Mouse (Mus musculus) neural tube, embryonic 14.5 days (tissue): Measurements from ENCODE around the gene Lbp. TPM values are rescaled to one million over a fixed set of nuclear protein-coding genes. Genes with fewer than 3 reads are reported as not detected.

ENCODE experiments used
- ATAC-seq: fragments of 200-750 bp; cut with Nextera tagmentation; 2 replicates; pipeline ENCODE4 v1.8.0; 2017; ENCODE audit warnings: low read depth, mild to moderate bottlenecking, moderate TSS enrichment, moderate library complexity
- H3K27ac ChIP-seq: fragments of 300-500 bp; sonication (generic); 2 replicates; pipeline ENCODE4 v1.5.1; 2014; ENCODE audit warnings: low read depth, mild to moderate bottlenecking, control low read depth, low read length, moderate library complexity, mixed read lengths
- H3K27me3 ChIP-seq: fragments of 300-500 bp; sonication (generic); 2 replicates; pipeline ENCODE4 v1.6.1; 2014; ENCODE audit warnings: low read length; ENCODE audit not compliant: control insufficient read depth, insufficient read depth
- H3K36me3 ChIP-seq: fragments of 300-500 bp; sonication (generic); 2 replicates; pipeline ENCODE4 v1.6.1; 2014; ENCODE audit warnings: low read length, mixed read lengths; ENCODE audit not compliant: control insufficient read depth, insufficient read depth
- H3K4me1 ChIP-seq: fragments of 300-500 bp; sonication (generic); 2 replicates; pipeline ENCODE4 v1.6.1; 2014; ENCODE audit warnings: low read length; ENCODE audit not compliant: control insufficient read depth, insufficient read depth
- H3K4me2 ChIP-seq: fragments of 300-500 bp; sonication (generic); 2 replicates; pipeline ENCODE4 v1.6.1; 2014; ENCODE audit warnings: mild to moderate bottlenecking, low read depth, low read length, control low read depth
- H3K4me3 ChIP-seq: fragments of 300-500 bp; sonication (generic); 2 replicates; pipeline ENCODE4 v1.5.1; 2014; ENCODE audit warnings: low read depth, low read length, control low read depth, mixed read lengths
- H3K9ac ChIP-seq: fragments of 300-500 bp; sonication (generic); replicated peaks from 2 replicates; pipeline ENCODE4 v1.6.1; 2014; ENCODE audit warnings: low read depth, mild to moderate bottlenecking, control low read depth, low read length, mixed read lengths
- H3K9me3 ChIP-seq: fragments of 300-500 bp; sonication (generic); 2 replicates; pipeline ENCODE4 v1.6.1; 2016; ENCODE audit warnings: low read length; ENCODE audit not compliant: control insufficient read depth
- WGBS: fragments of 180-500 bp; shearing (Covaris S2); extraction: QIAGEN DNeasy Blood & Tissue Kit; methylation state at CpG from one replicate; pipeline ENCODE4 v1.1.7; 2014; 5-methylcytosine and 5-hydroxymethylcytosine counted together
- polyA plus RNA-seq: library from polyadenylated mRNA; unstranded; fragments of >200 nt; fragmentation: Nextera tagmentation; extraction: Ambion mirVana; gene quantifications from 2 replicates; pipeline ENCODE4 v1.2.1, GENCODE M21; 2014

Gene Lbp
- polyA plus RNA-seq, 1 experiment from 2014 or later: 0.62 TPM

DNA sequence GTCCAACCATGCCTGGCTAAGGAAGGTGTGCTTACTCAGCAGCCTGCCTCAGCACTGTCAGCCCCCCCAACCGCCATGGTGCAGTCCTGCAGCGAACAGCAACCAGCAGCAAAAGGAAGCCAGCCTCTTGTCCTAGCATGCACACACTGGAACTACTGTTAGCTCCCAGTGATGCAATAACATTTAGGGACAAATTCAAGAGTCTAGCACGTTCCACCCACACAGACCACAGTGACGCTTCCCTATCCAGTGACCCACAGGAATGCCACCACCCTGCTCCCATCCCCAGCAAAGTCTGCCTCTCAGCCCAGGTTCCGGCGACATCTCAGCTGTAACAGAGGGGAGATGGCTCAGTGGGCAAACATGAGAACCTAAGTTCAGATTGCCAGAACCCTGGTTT is 40.2 kb downstream of the Lbp start:
- Histone ChIP-seq H3K27me3 (no peaks in the 10 kb centered on the region), H3K9me3 (no peaks in the 10 kb centered on the region), H3K4me3 (no peak overlapping the region), H3K36me3 (no peaks in the 10 kb centered on the region), H3K27ac (no peak overlapping the region), H3K4me2 (no peak overlapping the region), H3K9ac (no peak overlapping the region), H3K4me1 (no peaks in the 10 kb centered on the region)
- ATAC-seq: no peak
- 72% methylated on average over 6 of the region's 6 CpGs for WGBS

DNA sequence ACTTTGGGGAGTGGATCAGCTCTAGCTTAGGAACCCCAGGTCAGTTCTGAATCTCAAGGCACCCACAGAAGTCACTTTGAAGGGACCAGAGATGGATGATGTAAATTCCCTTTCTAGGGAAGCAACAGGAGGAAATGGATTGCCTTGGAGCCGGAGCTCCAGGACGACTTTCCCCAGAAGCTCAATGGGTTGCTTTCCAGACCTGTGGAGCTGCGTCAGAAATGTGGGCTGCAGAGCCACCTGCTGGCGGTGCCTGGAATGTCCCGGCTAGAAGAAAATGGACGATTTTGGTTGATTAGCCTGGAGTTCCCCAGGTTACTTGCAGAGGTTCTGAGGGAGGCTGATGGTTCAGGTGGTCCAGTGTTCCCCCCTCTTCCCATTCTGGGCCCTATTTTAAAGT is 41.6 kb downstream of the Lbp start:
- Histone ChIP-seq H3K9me3 (no peaks in the 10 kb centered on the region), H3K4me3 (no peak overlapping the region), H3K9ac (no peak overlapping the region), H3K4me1 (no peaks in the 10 kb centered on the region), H3K4me2 (no peak overlapping the region), H3K27ac (no peak overlapping the region), H3K27me3 (no peaks in the 10 kb centered on the region), H3K36me3 (0 out of 2 replicates have a peak, but pooled peaks cover 2% of the 10 kb centered on the region)
- 3% methylated on average over 6 of the region's 6 CpGs for WGBS
- no peak; the same call in 1 of the 2 replicates for ATAC-seq

DNA sequence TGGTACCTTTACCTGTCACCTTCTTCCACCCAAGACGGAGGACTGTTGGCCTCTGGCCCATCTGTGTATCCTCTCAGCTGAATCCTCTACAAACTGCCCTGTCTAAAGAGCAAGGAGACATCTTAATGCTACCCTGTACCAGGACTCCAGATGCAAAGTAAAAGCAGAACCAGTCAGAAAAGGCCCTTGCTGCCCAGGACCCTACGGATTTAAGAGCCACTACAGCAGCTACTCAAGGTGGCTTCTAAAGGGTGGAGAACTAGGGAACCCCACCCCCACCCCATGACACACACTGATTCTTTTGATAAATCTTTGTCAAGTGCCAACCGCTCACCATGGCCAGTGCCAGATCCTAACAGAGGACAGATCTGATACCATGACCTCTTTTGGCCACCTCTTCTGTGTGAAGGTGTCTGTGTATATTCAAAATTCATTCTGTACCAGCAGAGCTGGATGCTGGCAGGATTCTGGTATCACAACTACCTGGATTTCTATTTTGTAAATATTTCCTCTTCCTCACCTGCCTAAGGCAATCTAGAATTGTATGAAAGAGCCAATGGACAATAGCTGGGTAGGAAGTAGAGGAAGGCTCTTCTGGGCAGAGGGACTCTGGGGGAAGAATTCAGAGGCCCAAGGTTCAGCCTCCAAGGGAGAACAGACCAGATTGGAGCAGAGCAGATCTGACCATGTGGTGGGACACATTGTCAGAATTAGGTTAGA is 46.7 kb downstream of the Lbp start:
- Histone ChIP-seq H3K36me3 (peaks cover 36% of the 10 kb centered on the region), H3K4me1 (no peaks in the 10 kb centered on the region), H3K9ac (no peak overlapping the region), H3K9me3 (no peaks in the 10 kb centered on the region), H3K27me3 (no peaks in the 10 kb centered on the region), H3K4me3 (no peak overlapping the region), H3K27ac (no peak overlapping the region), H3K4me2 (no peak overlapping the region)
- no peak for ATAC-seq
- 89% methylated on average over 3 of the region's 3 CpGs for WGBS

DNA sequence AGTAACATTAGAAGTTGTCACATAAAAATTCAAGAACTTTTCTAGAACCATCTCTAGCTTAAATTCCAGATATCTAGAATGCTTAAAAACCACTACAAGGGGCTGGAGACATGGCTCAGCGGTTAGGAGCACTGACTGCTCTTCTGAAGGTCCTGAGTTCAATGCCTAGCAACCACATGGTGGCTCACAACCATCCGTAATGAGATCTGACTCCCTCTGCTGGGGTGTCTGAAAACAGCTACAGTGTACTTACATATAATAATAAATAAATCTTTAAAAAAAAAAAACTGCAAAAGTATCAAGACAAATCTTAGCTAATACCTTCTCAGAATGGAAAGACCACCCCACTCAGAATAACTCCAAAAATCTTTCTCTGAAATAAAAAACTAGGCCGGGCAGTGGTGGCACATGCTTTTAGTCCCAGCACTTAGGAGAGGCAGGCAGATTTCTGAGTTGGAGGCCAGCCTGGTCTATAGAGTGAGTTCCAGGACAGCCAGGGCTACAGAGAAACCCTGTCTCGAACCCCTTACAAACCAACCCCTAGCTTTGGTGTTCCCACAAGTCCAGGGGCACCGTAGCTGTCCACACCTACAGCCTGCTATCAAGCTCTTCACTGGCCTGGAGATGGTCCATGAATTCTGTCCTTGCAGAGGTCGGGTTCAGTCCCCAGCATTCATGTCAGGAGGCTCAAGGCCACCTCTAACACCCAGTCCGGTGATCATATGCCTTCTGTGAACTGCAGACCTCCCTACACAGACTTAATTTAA is 48.2 kb downstream of the Lbp start:
- WGBS: 87% methylated on average over 7 of the region's 7 CpGs
- H3K4me1 ChIP-seq: peaks cover under 1% of the 10 kb centered on the region; the same call in 1 of the 2 replicates
- H3K36me3 ChIP-seq: peaks cover 48% of the 10 kb centered on the region
- H3K9ac ChIP-seq: no peak overlapping the region
- no peaks in the 10 kb centered on the region for H3K9me3 ChIP-seq
- H3K27ac ChIP-seq: no peak overlapping the region
- H3K4me2 ChIP-seq: no peak overlapping the region
- ATAC-seq: no peak
- no peak overlapping the region for H3K4me3 ChIP-seq
- H3K27me3 ChIP-seq: no peaks in the 10 kb centered on the region

DNA sequence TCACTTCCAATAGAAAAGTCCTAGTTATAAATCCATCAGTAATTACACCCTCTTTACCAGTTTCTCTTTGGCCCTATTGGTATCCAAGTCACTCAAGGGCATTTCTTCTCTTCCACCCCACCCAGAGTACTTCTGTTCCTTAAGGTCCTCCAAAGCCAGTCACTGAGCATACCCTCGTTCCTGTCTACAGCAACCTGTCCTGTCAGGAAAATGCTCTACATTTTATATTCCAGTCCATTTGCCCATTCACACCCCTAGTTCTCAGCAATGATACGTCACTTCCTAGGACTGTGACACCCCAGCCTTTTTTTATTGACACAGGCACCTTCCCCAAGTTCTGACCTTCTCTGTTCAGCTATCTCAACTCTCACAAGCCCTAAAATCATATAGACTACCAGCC is 48.9 kb downstream of the Lbp start:
- Histone ChIP-seq H3K9ac (no peak overlapping the region), H3K27ac (no peak overlapping the region), H3K27me3 (no peaks in the 10 kb centered on the region), H3K4me3 (no peak overlapping the region), H3K4me2 (no peak overlapping the region), H3K9me3 (no peaks in the 10 kb centered on the region), H3K36me3 (peaks cover 53% of the 10 kb centered on the region), H3K4me1 (peaks cover 8% of the 10 kb centered on the region)
- 89% methylated on average over 2 of the region's 2 CpGs for WGBS
- ATAC-seq: no peak

DNA sequence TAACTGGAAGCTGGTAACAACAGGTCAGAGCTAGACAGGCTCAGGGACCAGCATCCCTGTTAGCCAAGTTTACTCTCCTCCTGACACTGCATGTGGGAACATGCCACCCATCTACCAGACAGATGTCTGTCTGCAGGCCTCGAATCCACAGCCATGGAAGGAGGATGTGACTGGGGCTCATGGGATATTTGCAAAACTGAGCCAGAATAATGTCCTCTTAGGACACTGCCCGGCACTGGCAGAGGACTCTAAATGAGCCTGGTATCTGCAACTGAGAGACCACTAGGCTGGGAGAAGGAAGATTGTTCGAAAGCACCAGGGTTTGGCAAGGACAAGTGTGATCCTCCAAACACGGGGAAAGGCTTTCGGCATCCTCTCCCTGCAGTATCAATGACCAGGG is 49.8 kb downstream of the Lbp start:
- Histone ChIP-seq H3K27me3 (no peaks in the 10 kb centered on the region), H3K4me1 (peaks cover 11% of the 10 kb centered on the region), H3K9ac (no peak overlapping the region), H3K36me3 (peaks cover 53% of the 10 kb centered on the region), H3K9me3 (no peaks in the 10 kb centered on the region), H3K4me2 (no peak overlapping the region), H3K27ac (no peak overlapping the region), H3K4me3 (no peak overlapping the region)
- WGBS: 98% methylated on average over 5 of the region's 5 CpGs
- ATAC-seq: no peak

DNA sequence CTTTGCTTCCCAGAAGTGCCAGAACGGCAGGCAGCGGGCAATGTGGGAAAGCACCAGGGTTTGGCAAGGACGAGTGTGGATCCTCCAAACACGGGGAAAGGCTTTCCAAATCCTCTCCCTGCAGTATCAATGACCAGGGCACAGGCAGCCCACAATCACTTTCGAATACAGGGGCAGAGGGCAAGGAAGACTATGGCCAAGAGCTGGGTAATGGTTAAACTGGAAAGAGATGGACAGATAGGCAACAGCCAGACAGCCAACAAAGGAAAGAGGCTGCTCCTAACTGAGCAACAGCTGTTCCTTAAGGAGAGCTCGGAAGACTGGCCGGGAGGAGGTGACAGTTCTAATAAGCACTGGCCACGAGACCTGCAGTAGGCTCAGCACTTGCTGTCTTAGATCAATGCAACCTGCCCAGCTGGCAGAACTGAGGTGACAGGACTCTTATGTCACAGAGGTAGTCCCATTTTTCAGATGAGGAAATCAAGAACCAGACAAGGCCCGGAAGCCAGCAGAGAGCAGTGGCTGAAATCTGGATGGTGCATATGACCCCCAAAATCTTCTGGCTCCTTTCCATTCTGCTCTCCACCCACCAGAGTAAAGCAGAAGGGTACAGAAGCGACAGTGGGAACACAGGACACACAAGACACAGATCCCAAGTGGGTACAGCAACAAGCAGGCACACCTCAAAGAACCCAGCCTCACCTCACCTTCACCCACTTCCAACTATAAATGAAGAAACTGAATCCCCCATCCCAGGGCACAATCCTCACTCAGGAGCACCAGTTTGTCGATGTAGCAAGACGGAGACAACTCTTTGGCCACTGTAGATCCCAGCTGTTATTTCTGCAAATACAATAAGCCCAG is 53.7 kb downstream of the Lbp start:
- no peak for ATAC-seq
- Histone ChIP-seq H3K9ac (peak overlapping the region; percentile 94), H3K9me3 (no peaks in the 10 kb centered on the region), H3K4me2 (peak overlapping the region; percentile 86), H3K36me3 (peaks cover 46% of the 10 kb centered on the region), H3K27ac (no peak overlapping the region), H3K4me3 (peak overlapping the region; percentile 79), H3K27me3 (no peaks in the 10 kb centered on the region), H3K4me1 (peaks cover 11% of the 10 kb centered on the region)
- WGBS: 71% methylated on average over 12 of the region's 12 CpGs

DNA sequence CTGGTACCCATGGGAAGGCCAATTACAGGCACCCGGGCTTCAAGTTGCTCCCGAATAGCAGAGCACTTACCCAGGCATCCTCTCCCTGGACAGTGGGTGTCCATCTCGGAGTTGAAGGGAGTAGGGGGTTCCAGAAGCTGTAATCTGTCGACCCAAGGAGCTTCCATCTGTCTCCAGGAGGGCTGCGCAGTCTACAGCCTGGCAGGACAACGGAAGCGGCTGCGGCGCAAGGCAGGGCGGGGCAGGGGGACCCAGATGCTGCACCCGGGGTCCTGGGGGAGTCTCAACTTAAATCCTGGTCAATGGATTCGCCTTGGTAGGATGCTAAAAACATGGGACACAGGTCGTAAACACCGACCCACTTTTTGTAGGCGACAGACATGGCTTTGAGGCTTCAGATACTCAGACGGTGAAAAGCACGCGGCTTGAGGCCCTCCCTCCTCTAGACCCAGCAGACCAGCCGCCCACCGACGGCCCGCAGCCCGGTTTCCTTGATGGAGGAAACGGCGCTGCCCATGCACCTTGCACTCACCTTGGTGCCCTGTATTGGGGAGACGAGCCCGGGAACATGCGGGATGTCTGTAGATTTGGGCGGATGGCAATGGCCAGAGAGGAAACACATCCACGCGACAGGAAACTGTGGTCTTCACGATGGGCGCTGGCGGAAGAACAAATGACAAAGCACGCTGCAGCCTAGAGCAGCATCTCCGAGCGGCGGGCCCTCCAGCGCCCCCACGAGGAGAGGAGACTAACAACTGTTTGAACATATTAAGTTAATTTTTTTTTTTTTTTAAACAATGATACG is 54.8 kb downstream of the Lbp start:
- Histone ChIP-seq H3K9ac (peak overlapping the region; percentile 94), H3K9me3 (no peaks in the 10 kb centered on the region), H3K4me2 (peak overlapping the region; percentile 86), H3K36me3 (peaks cover 36% of the 10 kb centered on the region), H3K4me3 (peak overlapping the region; percentile 79), H3K4me1 (peaks cover 11% of the 10 kb centered on the region), H3K27ac (peak overlapping the region; percentile 66), H3K27me3 (no peaks in the 10 kb centered on the region)
- ATAC-seq: peak; percentile 89
- under 1% methylated on average over 41 of the region's 41 CpGs for whole genome bisulfite sequencing
